Mouse (Mus musculus): ENCODE data around the gene Rnf181.

The Rnf181 gene

DNA sequence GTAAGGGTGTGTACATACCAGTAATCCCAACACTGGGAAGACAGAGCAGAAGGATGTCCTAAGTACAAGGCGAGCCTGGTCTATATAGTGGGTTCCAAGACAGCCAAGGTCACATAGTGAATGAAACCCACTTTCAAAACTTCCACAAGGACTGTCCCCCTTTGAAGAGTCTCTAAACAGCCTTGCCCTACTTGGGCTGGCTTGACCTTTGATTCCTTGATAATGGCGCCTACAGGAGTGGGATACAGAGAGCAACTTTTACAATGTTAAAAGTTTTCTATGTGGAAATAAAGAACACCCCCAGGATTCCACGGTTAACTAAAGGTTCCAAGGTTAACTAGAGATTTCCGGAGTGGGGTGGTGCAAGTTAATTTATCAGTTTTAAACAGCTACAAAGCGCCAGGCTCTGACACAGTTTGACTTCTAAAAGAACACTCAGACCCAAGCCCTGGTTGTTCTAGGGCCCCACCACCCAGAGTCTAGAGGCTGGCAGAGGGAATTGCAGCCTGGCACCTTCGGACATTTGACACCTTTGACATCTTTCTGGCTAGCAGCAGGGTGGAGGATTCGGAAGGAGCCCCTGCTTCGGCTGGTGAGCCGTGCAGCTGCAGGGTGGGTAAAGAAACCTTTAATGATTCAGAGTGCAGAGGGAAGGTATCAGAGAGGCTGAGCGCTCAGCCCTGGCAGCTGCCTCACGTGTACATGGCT is 6.7 kb downstream of the Rnf181 start:
- no peak for DNase-seq

- DNase-seq, result no peak
These were observed 7.4 kb downstream of the Rnf181 start for GRCm38 (mm10) chr6:72359343-72359742.

DNA sequence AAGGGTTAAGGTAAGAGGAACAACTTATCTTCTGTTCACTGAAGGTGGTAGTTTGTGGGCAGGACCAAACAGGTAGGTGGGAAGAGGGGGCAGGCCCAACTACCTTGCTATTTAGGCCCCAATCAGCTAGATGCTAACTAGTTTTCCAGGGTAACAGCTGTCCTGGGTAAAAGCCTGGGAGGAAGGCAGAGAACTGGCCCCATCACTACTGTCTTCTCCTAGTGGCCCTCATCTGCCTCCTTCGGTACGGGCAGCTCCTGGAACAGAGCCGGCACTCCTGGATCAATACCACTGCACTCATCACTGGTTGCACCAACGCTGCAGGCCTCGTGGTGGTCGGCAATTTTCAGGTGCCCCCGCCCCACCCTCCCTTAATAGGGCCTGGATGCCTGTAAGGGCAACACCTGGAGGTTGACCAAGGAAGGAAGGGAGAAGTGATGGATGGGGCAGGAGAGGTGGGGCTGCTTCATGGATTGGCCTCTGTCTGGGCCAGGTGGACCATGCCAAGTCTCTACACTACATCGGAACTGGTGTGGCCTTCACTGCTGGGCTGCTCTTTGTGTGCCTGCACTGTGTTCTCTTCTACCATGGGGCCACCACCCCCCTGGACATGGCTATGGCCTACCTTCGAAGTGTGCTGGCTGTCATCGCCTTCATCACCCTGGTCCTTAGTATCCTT is 8.5 kb downstream of the Rnf181 start:
- DNase-seq, result no peak

DNA sequence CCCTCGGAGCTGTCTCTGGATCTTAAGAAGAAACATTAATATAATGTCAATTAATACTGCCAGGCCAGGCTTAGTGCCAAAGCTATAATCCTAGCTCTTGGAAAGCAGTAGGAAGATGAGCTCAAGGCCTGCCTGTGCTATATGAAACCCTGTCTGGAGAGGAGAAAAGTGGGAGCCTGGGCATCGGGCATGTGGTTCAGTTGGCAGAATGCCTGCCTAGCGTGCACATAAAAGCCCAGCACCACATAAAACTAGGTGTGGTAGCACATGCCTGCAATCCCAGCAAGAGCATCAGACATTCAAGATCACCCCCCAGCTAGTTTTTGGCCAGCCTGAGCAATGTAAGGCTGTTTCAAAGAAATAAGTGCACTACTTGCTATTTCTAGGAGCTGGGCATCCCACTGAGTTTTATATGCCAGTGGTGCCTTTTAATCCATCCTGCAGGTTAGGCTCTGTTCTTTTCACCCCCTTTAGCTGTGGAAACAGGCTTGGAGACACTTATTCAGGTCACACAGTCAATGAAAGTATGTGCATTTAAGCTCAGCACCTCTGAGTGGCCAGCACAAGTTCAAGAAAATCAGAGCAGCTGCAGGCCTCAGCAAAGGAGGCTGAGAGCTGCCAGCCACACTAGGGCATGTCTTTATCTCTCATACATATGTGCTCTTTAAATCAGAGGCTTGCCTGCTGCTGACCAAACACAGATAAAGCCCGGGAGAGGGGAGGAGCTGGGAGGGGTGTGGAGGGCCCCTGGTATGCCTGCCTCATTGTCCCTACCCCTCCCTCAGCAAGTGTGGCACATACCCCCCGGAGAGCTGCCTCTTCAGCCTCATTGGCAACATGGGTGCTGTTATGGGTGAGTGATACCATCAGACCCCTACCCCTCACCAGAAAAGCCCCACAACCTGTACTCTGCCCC is 9.3 kb downstream of the Rnf181 start:
- peak in 1 of 2 experiments; percentile 35 for DNase-seq

DNA sequence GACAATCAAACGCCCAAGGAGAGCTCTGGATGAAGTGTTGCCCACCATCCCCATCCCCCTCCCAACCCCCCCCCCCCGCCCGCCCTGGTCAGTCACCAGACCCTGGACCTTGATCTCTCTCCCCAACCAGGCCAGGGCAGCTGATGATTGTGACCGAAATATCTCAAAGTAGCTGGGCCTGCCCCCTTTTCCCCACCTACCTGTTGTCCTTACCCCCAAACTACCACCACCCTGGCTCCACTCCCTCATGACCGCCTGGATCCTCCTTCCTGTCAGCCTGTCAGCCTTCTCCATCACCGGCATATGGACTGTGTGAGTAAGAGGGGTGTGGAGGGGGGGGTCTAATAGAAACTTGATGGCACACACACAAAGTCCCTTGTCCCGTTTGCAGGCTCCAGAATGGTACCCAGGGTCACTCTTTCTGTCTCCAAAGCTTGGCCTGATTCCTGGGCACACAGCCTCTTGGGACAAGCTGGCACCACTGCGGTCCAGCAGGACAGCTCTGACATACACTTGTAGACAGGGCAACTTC is 10.7 kb downstream of the Rnf181 start:
- peak in 1 of 2 experiments; percentile 38 for DNase-seq

- DNase-seq, result peak; percentile 74 to 77
These were observed 11.5 kb downstream of the Rnf181 start, which contains the start of gene Tmem150a for GRCm38 (mm10) chr6:72355066-72355911. TSS of gene Tmem150a (plus strand) at chr6:72355447.

- DNase-seq, result no peak
These were observed 12.7 kb downstream of the Rnf181 start for GRCm38 (mm10) chr6:72354025-72354424.

- peak in 1 of 2 experiments; percentile 39 for DNase-seq
These were observed 13.9 kb downstream of the Rnf181 start for GRCm38 (mm10) chr6:72352636-72353405.

DNA sequence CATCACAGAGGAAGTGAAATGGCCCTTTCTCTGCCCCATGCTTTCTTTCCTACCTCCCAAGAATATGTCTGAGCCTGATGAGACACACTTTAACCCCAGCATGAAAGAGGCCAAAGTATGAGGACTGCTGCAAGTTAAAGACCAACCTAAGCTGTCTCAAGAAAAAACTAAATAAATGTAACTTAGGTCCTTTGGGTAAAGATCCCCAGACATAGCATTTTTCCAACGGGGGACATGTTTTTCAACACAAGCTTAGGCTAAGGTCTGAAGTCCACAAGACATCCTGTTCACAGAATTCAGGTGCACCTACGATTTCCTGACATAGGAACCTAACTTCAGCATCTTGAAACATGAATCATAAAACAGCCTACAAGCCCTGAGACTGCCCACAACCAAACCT is 16.5 kb downstream of the Rnf181 start:
- no peak for DNase-seq

DNA sequence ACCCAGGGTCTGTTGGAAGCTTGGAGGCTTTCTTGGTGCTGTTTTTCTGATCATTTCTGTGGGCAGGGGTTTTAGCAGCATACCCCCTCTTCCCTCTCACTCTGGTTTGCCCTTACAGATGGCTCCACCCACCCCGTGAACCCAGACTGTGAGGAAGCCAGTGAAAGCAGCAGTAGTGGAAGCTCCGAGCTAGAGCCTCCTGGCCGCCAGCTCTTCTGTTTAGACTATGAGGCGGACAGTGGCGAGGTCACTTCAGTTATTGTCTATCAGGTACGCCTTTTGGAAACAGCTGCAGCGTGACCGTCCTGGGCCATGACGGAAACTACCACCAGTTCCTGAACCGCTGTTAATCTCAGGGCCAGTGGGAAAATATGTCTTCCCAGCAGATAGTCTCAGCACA is 18.3 kb downstream of the Rnf181 start:
- peak in 1 of 2 experiments; percentile 25 for DNase-seq

DNA sequence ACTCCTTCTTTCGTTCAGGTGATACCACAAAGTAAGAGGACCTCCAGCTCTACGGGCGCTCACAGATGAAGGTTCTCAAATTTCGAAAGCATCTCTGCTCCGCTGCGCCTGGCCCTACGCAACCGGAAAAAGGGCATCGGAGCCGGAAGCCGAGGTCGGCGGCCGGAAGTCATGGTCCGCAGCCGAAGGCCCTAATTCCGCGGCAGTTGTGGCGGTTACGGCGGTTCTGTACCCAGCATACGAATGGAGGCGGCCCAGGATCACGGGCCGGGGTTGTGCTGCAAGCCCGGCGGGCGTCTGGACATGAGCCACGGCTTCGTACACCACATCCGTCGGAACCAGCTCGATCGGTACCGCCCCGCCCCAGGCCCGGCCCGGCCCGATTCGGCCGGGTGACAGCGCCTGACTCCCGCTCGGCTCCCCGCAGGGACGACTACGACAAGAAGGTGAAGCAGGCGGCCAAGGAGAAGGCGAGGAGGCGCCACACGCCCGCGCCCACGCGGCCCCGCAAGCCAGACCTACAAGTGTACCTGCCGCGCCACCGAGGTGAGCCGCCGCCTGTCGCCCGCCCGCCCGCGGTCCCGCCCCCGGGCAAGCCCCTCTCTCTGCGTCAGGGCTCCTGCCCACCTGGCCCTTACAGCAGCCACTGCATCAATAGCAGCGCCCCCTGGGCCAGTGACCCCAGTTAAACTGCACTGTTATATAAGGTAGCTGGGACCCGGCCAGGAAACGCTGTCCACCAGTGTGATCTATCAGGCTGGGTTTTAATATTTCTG is 19.4 kb downstream of the Rnf181 start, which contains the start of gene 0610030E20Rik:
Gene 0610030E20Rik, plus strand, starts transcription at position 152 of the 776 bp plus-strand sequence.
- peak; percentile 85 to 90 for DNase-seq

- DNase-seq, result no peak
These were observed 20.5 kb downstream of the Rnf181 start for GRCm38 (mm10) chr6:72346261-72346660.

GRCm38 (mm10) chr6:72345633-72346032 is 21.1 kb downstream of the Rnf181 start:
- DNase-seq, result no peak

- DNase-seq, result peak; percentile 94
These were observed 21.6 kb downstream of the Rnf181 start, which contains the start of gene Usp39 for GRCm38 (mm10) chr6:72345074-72345567. TSS of gene Usp39 (minus strand) at chr6:72345184.

DNA sequence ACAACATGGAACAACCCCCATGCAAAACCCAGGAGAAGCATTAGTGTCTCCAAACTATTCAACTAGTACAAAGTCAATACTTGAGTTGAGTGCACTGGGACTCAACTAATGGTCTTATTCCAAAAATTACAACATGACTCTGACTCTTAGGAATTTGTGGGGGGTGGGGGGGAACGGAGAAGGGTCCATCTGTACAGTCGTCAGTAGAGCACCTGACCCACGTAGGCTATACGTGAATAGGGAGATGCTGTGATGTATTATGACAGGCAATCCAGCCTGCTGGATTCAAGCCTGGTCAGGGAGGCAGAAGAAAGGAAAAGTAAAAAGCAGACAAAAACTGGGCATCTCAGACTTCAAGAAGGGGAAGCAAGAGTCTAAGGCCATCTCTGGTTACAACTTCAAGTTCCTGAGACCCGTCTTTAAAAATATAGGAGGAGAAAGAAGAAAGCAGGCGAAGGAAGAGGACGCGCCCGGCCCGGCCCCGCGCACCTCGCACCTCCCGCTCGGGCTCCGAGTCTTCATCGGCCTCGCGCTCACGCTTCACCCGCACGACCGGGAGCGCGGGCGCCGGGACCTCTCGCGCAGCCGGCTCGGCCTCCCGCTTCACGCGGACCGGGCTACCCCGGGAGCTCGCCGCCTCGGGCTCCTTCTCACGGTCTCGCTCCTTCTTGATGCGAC is 22.2 kb downstream of the Rnf181 start:
- DNase-seq, result no peak

DNA sequence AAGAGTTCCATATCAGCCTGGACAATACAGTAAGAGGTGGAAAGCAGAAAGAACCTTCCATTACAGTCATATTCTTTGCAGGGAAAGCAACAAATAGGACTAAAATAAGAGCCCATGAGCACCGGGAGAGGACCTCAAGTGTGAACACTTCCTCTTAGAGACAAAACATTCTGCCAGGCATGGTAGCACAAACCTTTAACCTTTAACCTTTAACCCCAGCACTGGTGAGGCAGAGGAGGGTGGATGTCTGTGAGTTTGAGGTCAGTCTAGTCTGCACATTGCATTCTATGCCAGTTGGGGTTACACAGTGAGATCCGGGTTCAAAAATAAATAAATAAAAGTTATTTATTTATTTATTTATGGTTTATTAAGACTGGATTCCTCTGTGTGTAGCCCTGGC is 26.3 kb downstream of the Rnf181 start:
- no peak for DNase-seq

- no peak for DNase-seq
These were observed 33.6 kb downstream of the Rnf181 start for GRCm38 (mm10) chr6:72333111-72333510.

GRCm38 (mm10) chr6:72330133-72330532 is 36.6 kb downstream of the Rnf181 start:
- DNase-seq, result no peak

- no peak for DNase-seq
These were observed 37.7 kb downstream of the Rnf181 start for GRCm38 (mm10) chr6:72329019-72329418.

All from cerebellum, postnatal 14 days (tissue).